Mouse (Mus musculus): ENCODE data around the gene Bdkrb2.

- TF ChIP-seq CTCF (IDR thresholded peaks at IDR 0.05) (no peak), POLR2A (IDR thresholded peaks at IDR 0.05; ENCODE audit: insufficient read depth, low read depth, low read length) (no peak)
Measured at GRCm38 (mm10) chr12:105563726-105564275, 775 bp downstream of the Bdkrb2 start.

All from heart, adult 2 months (tissue).